Mouse (Mus musculus) forelimb bud, embryonic 11.5 days (tissue): ENCODE measurements around the gene Dcst1.

Experiments used
- DNase-seq: peaks from one replicate; pipeline ENCODE4 v3.0.0-alpha.2; 2012; ENCODE audit warnings: low read depth, low spot score

The Dcst1 gene

GRCm38 (mm10) chr3:89336529-89336928 is 28.5 kb downstream of the Dcst1 start:
- no peak for DNase-seq

- no peak for DNase-seq
These were observed 32.0 kb downstream of the Dcst1 start for GRCm38 (mm10) chr3:89333053-89333452.

- DNase-seq = no peak
These were observed 32.6 kb downstream of the Dcst1 start for GRCm38 (mm10) chr3:89332476-89332875.

- no peak for DNase-seq
These were observed 33.0 kb downstream of the Dcst1 start for GRCm38 (mm10) chr3:89332013-89332412.

- no peak for DNase-seq
These were observed 33.5 kb downstream of the Dcst1 start for GRCm38 (mm10) chr3:89331561-89331960.

GRCm38 (mm10) chr3:89330948-89331347 is 34.1 kb downstream of the Dcst1 start:
- peak; percentile 67 for DNase-seq

GRCm38 (mm10) chr3:89330346-89330745 is 34.7 kb downstream of the Dcst1 start:
- no peak for DNase-seq

- no peak for DNase-seq
These were observed 36.4 kb downstream of the Dcst1 start for GRCm38 (mm10) chr3:89328623-89329022.

GRCm38 (mm10) chr3:89327371-89327870 is 37.6 kb downstream of the Dcst1 start:
- no peak for DNase-seq

GRCm38 (mm10) chr3:89325882-89326281 is 39.2 kb downstream of the Dcst1 start:
- no peak for DNase-seq

GRCm38 (mm10) chr3:89322514-89323165 is 42.4 kb downstream of the Dcst1 start, which contains the start of gene Efna3:
Gene Efna3 (minus strand): TSS chr3:89322965.
- peak; percentile 82 for DNase-seq

- DNase-seq = no peak
These were observed 42.9 kb downstream of the Dcst1 start for GRCm38 (mm10) chr3:89322131-89322500.

GRCm38 (mm10) chr3:89321183-89322130 is 43.6 kb downstream of the Dcst1 start:
- DNase-seq = no peak

- DNase-seq = peak; percentile 85
These were observed 44.4 kb downstream of the Dcst1 start for GRCm38 (mm10) chr3:89320581-89321182.

- no peak for DNase-seq
These were observed 45.3 kb downstream of the Dcst1 start for GRCm38 (mm10) chr3:89319591-89320350.

- DNase-seq = no peak
These were observed 46.0 kb downstream of the Dcst1 start for GRCm38 (mm10) chr3:89318971-89319590.

- no peak for DNase-seq
These were observed 46.7 kb downstream of the Dcst1 start for GRCm38 (mm10) chr3:89318316-89318715.

- no peak for DNase-seq
These were observed 47.8 kb downstream of the Dcst1 start for GRCm38 (mm10) chr3:89317246-89317645.

- DNase-seq = peak; percentile 94
These were observed 48.2 kb downstream of the Dcst1 start for GRCm38 (mm10) chr3:89316833-89317232.

- DNase-seq = no peak
These were observed 48.9 kb downstream of the Dcst1 start for GRCm38 (mm10) chr3:89315930-89316831.
